Mouse (Mus musculus) forebrain, embryonic 11.5 days (tissue): ENCODE data around the gene Zfp65. TPM values are rescaled to one million over a fixed set of nuclear protein-coding genes. Genes with fewer than 3 reads are reported as not detected.
"Not testable (repeated sequence)": the region's sequence is repeated elsewhere in the genome, so short reads cannot be mapped to it uniquely, and the experiment has no call there.

Experiments
- ATAC-seq: fragments of 200-750 bp; cut with Nextera tagmentation; replicated peaks from 2 replicates; pipeline ENCODE4 v1.8.0; 2017; ENCODE audit warnings: moderate TSS enrichment; ENCODE audit not compliant: low FRiP score
- DNase-seq: peaks from one replicate; pipeline ENCODE4 v3.0.0-alpha.2; 2017; ENCODE audit warnings: low spot score
- H3K27ac ChIP-seq: fragments of 300-500 bp; sonication (generic); 2 replicates; pipeline ENCODE4 v1.5.1; 2014; ENCODE audit warnings: low read depth, low read length
- H3K27me3 ChIP-seq: fragments of 300-500 bp; sonication (generic); 2 replicates; pipeline ENCODE4 v1.6.1; 2014; ENCODE audit warnings: mild to moderate bottlenecking, low read length, mixed read lengths; ENCODE audit not compliant: control insufficient read depth, insufficient read depth
- H3K36me3 ChIP-seq: fragments of 300-500 bp; sonication (generic); 2 replicates; pipeline ENCODE4 v1.6.1; 2014; ENCODE audit warnings: mild to moderate bottlenecking, low read length, moderate library complexity, mixed read lengths; ENCODE audit not compliant: control insufficient read depth, insufficient read depth
- H3K4me1 ChIP-seq: fragments of 300-500 bp; sonication (generic); replicated peaks from 2 replicates; pipeline ENCODE4 v1.6.1; 2014; ENCODE audit warnings: low read length, mixed read lengths; ENCODE audit not compliant: control insufficient read depth, insufficient read depth
- H3K4me2 ChIP-seq: fragments of 300-500 bp; sonication (generic); 2 replicates; pipeline ENCODE4 v1.6.1; 2014; ENCODE audit warnings: low read depth, mild to moderate bottlenecking, low read length, moderate library complexity, mixed read lengths; ENCODE audit not compliant: severe bottlenecking
- H3K4me3 ChIP-seq: fragments of 300-500 bp; sonication (generic); 2 replicates; pipeline ENCODE4 v1.5.1; 2014; ENCODE audit warnings: low read depth, low read length
- H3K9ac ChIP-seq: fragments of 300-500 bp; sonication (generic); 2 replicates; pipeline ENCODE4 v1.6.1; 2014; ENCODE audit warnings: low read length
- H3K9me3 ChIP-seq: fragments of 300-500 bp; sonication (generic); 2 replicates; pipeline ENCODE4 v1.6.1; 2016; ENCODE audit warnings: low read length, mixed read lengths; ENCODE audit not compliant: control insufficient read depth
- WGBS: fragments of 180-500 bp; shearing (Covaris S2); extraction: QIAGEN DNeasy Blood & Tissue Kit; methylation state at CpG from one replicate; pipeline ENCODE4 v1.1.7; 2014; 5-methylcytosine and 5-hydroxymethylcytosine counted together
- polyA plus RNA-seq: library from polyadenylated mRNA; unstranded; fragments of >200 nt; fragmentation: Nextera tagmentation; extraction: Ambion mirVana; gene quantifications from 2 replicates; pipeline ENCODE4 v1.2.1, GENCODE M21; 2014

The Zfp65 gene
- 4.9 and 5.9 TPM in 2 replicates for polyA plus RNA-seq

GRCm38 (mm10) chr13:67728641-67729318, at the start of gene Zfp65:
Zfp65 (minus strand) TSS chr13:67729173.
- no peaks in the 10 kb centered on the region for H3K9me3 ChIP-seq
- H3K27me3 ChIP-seq = no peaks in the 10 kb centered on the region
- ATAC-seq (peak; percentile 74), DNase-seq (peak; percentile 71)
- H3K4me3 ChIP-seq = peak within 1 kb of the TSS; percentile 55
- WGBS = 7% methylated on average over 18 of the region's 21 CpGs
- peak within 1 kb of the TSS; percentile 60 for H3K9ac ChIP-seq
- no peaks in the 10 kb centered on the region for H3K36me3 ChIP-seq
- H3K27ac ChIP-seq = no peak within 1 kb of the TSS
- H3K4me2 ChIP-seq = peak within 1 kb of the TSS; percentile 43
- H3K4me1 ChIP-seq = no peaks in the 10 kb centered on the region

GRCm38 (mm10) chr13:67763031-67763768, 34.2 kb upstream of the Zfp65 start:
- DNase-seq = no peak
- Histone ChIP-seq H3K36me3 (no peaks in the 10 kb centered on the region), H3K27me3 (no peaks in the 10 kb centered on the region), H3K9ac (no peak overlapping the region), H3K27ac (no peak overlapping the region), H3K4me2 (no peak overlapping the region), H3K9me3 (no peaks in the 10 kb centered on the region), H3K4me1 (no peaks in the 10 kb centered on the region), H3K4me3 (no peak overlapping the region)
- 81% methylated on average over 2 of the region's 2 CpGs for WGBS
- ATAC-seq = no peak

GRCm38 (mm10) chr13:67759966-67760365, 31.0 kb upstream of the Zfp65 start:
- Histone ChIP-seq H3K36me3 (no peaks in the 10 kb centered on the region), H3K4me1 (no peaks in the 10 kb centered on the region), H3K27me3 (no peaks in the 10 kb centered on the region), H3K4me3 (no peak overlapping the region), H3K9ac (no peak overlapping the region), H3K27ac (no peak overlapping the region), H3K9me3 (no peaks in the 10 kb centered on the region), H3K4me2 (no peak overlapping the region)
- DNase-seq (no peak), ATAC-seq (no peak)
- 80% methylated on average over 1 of the region's 1 CpGs for WGBS

GRCm38 (mm10) chr13:67755761-67756160, 26.8 kb upstream of the Zfp65 start:
- no peak for DNase-seq
- no peaks in the 10 kb centered on the region for H3K9me3 ChIP-seq

GRCm38 (mm10) chr13:67754333-67755306, 25.6 kb upstream of the Zfp65 start, which contains the start of gene Zfp85:
Zfp85 (minus strand) TSS chr13:67755228.
- H3K4me3 ChIP-seq = peak within 1 kb of the TSS; percentile 64
- WGBS = 8% methylated on average over 24 of the region's 24 CpGs
- peak; percentile 93 for ATAC-seq

More at GRCm38 (mm10) chr13:67755761-67756160, 26.8 kb upstream of the Zfp65 start:
- H3K4me2 ChIP-seq = no peak overlapping the region
- H3K27me3 ChIP-seq = no peaks in the 10 kb centered on the region
- H3K27ac ChIP-seq = no peak overlapping the region
- WGBS = 81% methylated on average over 6 of the region's 6 CpGs
- H3K36me3 ChIP-seq = no peaks in the 10 kb centered on the region
- no peak overlapping the region for H3K4me3 ChIP-seq
- no peaks in the 10 kb centered on the region for H3K4me1 ChIP-seq
- H3K9ac ChIP-seq = no peak overlapping the region
- no peak for ATAC-seq

GRCm38 (mm10) chr13:67743896-67744295, 14.9 kb upstream of the Zfp65 start:
- H3K9me3 ChIP-seq = no peaks in the 10 kb centered on the region
- peaks cover under 1% of the 10 kb centered on the region; the same call in 1 of the 2 replicates for H3K36me3 ChIP-seq
- H3K27me3 ChIP-seq = no peaks in the 10 kb centered on the region
- no peaks in the 10 kb centered on the region for H3K4me1 ChIP-seq
- no peak overlapping the region for H3K9ac ChIP-seq
- no peak overlapping the region for H3K4me2 ChIP-seq
- H3K4me3 ChIP-seq = no peak overlapping the region
- H3K27ac ChIP-seq = no peak overlapping the region
- DNase-seq = no peak
- ATAC-seq = no peak
- 91% methylated on average over 9 of the region's 9 CpGs for WGBS

More at GRCm38 (mm10) chr13:67754333-67755306, 25.6 kb upstream of the Zfp65 start, which contains the start of gene Zfp85:
- Histone ChIP-seq H3K9me3 (no peaks in the 10 kb centered on the region), H3K9ac (peak within 1 kb of the TSS; percentile 60), H3K4me2 (peak within 1 kb of the TSS; percentile 59), H3K36me3 (no peaks in the 10 kb centered on the region), H3K27me3 (no peaks in the 10 kb centered on the region), H3K27ac (no peak within 1 kb of the TSS), H3K4me1 (no peaks in the 10 kb centered on the region)
- peak; percentile 75 for DNase-seq

- Histone ChIP-seq H3K27ac (no peak overlapping the region), H3K36me3 (no peaks in the 10 kb centered on the region; the same call in 1 of the 2 replicates), H3K27me3 (no peaks in the 10 kb centered on the region), H3K9me3 (no peaks in the 10 kb centered on the region), H3K9ac (no peak overlapping the region), H3K4me3 (no peak overlapping the region), H3K4me1 (no peaks in the 10 kb centered on the region), H3K4me2 (no peak overlapping the region)
- DNase-seq (no peak), ATAC-seq (no peak)
- 90% methylated on average over 3 of the region's 3 CpGs for WGBS
Measured at GRCm38 (mm10) chr13:67742941-67743340, 14.0 kb upstream of the Zfp65 start.

GRCm38 (mm10) chr13:67734391-67734790, 5.4 kb upstream of the Zfp65 start:
- not testable (repeated sequence) for H3K36me3 ChIP-seq, H3K27ac ChIP-seq, H3K4me1 ChIP-seq, H3K9ac ChIP-seq, H3K4me3 ChIP-seq, H3K9me3 ChIP-seq, H3K4me2 ChIP-seq, H3K27me3 ChIP-seq, DNase-seq, ATAC-seq
- WGBS = 91% methylated on average over 9 of the region's 9 CpGs
